Mouse (Mus musculus) layer of hippocampus, postnatal 10 days (tissue): ENCODE results near the gene 1700001F09Rik. TPM values are rescaled to one million over a fixed set of nuclear protein-coding genes. Genes with fewer than 3 reads are reported as not detected.
A peak's percentile ranks its signal among the peaks of the same experiment; 100 is the strongest.
"Not testable (repeated sequence)": the region's sequence is repeated elsewhere in the genome, so short reads cannot be mapped to it uniquely, and the experiment has no call there.

ENCODE experiments used
- DNase-seq, 2 experiments: peaks; one replicate each; pipeline ENCODE4 v3.0.0; 2021; ENCODE audit warnings: low spot score in 2 of 2
- long read RNA-seq: library from polyadenylated mRNA; stranded (forward); transcript quantifications from one replicate; pipeline ENCODE4 v2.0.0, GENCODE M21; 2023
- total RNA-seq, 2 experiments: library from RNA; stranded (reverse); gene quantifications; 2 replicates each; pipeline ENCODE4 v1.2.3; 2021

1700001F09Rik gene
- not detected for total RNA-seq
- long read RNA-seq = 0 reads

DNA sequence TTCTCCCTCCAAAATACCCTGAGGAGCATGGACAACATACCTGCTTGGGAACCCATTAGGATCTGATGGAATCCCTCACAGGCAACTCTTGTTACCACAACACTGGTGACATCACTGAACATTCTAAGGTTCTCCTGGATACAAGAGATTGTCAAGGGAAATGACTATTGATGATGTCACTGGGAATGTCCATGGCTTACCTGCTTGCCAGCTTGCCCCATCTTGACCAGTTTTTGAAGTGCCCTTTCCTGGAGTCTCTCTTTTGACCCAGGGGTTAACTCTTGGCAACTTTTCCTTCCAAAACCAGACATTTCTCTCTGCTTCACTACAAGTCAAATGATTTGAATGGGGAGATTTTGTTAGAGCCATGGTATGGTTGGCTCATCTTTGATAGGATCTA, at the start of gene 1700001F09Rik:
Gene 1700001F09Rik (minus strand): TSS at position 101 of the 400 bp plus-strand sequence.
- DNase-seq = not testable (repeated sequence)

DNA sequence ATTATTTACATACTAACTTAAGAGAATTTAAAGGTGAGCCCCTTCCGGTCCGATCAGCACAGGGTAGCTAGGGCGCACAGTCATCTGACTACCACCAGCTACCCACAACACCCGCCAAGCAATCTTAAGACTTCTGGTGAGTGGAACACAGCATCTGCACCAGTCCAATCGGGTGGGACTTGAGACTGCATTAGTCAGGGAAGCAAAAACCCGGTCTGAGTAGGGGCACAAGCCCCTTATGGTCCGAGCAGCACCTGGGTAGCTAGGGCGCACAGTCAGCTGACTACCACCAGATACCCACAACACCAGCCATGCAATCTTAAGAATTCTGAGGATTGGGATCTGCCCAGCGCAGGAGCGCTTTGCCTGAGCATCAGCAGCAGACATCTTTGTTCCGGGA, 14.1 kb upstream of the 1700001F09Rik start:
- peak in 1 of 2 experiments; percentile 3 for DNase-seq

- peak in 1 of 2 experiments; percentile 3 for DNase-seq
Measured at GRCm38 (mm10) chr14:43359246-43359645, 11.6 kb upstream of the 1700001F09Rik start.

DNA sequence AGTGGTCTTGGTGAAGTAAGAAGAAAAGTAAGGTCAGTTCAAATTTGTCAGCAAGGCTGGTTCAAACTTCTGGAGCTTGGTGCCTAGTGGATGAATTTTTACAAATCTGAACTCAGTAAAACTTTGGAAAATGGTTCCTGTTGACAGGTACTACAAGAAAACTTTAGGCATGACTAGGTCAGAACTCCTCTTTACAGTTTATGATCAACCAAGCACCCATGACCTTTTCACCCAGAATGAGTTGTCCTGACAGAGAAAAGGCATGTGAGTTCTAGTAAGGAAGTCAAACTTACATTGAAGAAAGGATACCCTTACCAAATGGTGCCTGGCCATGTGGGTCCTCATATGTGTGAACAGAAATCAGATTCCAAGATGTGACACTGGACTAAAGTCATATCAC, 9.9 kb upstream of the 1700001F09Rik start:
- not testable (repeated sequence) for DNase-seq

- DNase-seq = not testable (repeated sequence)
Measured at GRCm38 (mm10) chr14:43352944-43353343, 5.3 kb upstream of the 1700001F09Rik start.

- not testable (repeated sequence) for DNase-seq
Measured at GRCm38 (mm10) chr14:43337646-43338045, 10.0 kb downstream of the 1700001F09Rik start.

DNA sequence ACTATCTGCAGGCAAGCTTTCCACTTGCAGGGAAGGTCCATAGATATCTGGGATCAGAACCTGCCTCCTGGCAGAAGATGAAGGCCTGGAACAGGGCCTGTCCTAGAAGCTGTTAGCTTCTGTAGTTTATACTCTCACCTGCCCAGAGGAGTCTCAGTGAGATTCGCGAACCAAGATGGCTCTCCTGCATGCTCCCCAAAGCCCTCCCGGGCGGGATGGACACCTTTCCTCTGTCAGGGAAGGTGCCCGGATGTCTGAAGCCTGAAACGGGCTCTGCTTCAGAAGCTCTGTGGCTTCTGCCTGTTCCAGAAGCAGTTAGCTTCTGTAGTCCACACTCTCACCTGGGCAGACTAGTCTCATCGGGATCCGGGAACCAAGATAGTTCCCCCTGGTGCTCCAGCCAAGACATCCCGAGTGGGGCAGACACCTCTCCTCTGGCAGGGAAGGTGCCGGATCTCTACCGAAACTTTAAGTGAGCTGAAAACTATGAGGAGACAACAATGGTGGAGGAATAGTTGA, 16.2 kb downstream of the 1700001F09Rik start:
- not testable (repeated sequence) for DNase-seq

DNA sequence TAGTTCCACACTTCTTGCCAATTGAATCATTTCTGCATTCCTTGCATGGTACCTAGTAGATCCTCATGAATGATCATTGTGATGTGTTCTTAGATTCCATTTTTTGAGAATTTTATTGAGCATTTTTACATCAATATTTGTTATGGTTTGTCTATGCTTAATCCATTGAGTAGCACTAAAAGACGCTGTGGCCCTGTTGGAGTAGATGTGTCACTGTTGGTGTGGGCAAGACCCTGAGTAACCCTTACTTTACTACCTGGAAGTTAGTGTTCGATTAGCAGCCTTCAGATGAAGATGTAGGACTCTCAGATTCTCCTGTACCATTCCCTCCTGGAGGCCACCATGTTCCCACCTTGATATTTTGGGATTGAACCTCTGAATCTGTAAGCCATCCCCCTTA, 19.0 kb downstream of the 1700001F09Rik start:
- DNase-seq = not testable (repeated sequence)

DNA sequence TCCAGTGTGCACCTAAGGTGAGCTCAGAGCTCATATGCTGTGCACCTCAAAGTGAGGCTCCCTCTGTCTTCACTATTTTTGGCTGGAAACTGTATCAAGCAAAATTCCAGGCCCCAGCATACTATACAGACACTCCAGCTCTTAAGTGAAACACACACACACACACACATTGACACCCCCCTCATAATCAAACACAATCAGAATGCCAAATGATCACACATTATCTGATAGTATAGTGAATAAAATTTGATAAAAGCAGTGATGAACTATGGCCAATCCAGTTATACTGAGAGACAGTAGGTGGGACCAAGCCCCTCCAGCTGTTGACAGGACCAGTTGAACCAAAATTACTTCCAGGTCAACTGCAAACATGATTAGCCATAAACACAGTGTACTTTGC, 28.1 kb downstream of the 1700001F09Rik start:
- not testable (repeated sequence) for DNase-seq

GRCm38 (mm10) chr14:43293503-43293902, 54.1 kb downstream of the 1700001F09Rik start, which contains the start of gene Gm8127:
Gm8127 (minus strand) TSS chr14:43293832.
- not testable (repeated sequence) for DNase-seq

Other genes starting within 250 kb of the 1700001F09Rik start
- under 1 TPM; 0.25 TPM for gene Gm8104, start 247.2 kb downstream of the 1700001F09Rik start, total RNA-seq
- gene Gm7233, start 167.9 kb downstream of the 1700001F09Rik start, total RNA-seq = under 1 TPM in 1 of 2 experiments, not detected in 1; 0.33 TPM
- gene Gm8122, start 112.5 kb downstream of the 1700001F09Rik start, total RNA-seq = not detected
- gene Gm8126, start 89.2 kb downstream of the 1700001F09Rik start, total RNA-seq = under 1 TPM in 1 of 2 experiments, not detected in 1; 0.23 TPM
- not detected for gene Gm9732, start 72.8 kb downstream of the 1700001F09Rik start, total RNA-seq
- not detected for gene Gm8127, start 54.0 kb downstream of the 1700001F09Rik start, total RNA-seq
- not detected for gene Gm8138, start 68.5 kb upstream of the 1700001F09Rik start, total RNA-seq
- not detected for gene Gm5799, start 195.8 kb upstream of the 1700001F09Rik start, total RNA-seq
- gene Gm17654, start 231.3 kb upstream of the 1700001F09Rik start, total RNA-seq = not detected